Mouse (Mus musculus) heart, adult 2 months (tissue): ENCODE measurements around the gene Acta1.

Experiments
- CTCF ChIP-seq: fragments of 200-600 bp; IDR thresholded peaks from 2 replicates; pipeline ENCODE4 v1.8.1; 2022; ENCODE audit warnings: antibody characterized with exemption, mild to moderate bottlenecking, moderate library complexity
- EP300 ChIP-seq: fragments of 200-500 bp; IDR thresholded peaks from 2 replicates; pipeline ENCODE4 v1.6.1; 2011; ENCODE audit warnings: low read depth, low read length, control low read depth; ENCODE audit not compliant: insufficient read depth
- POLR2A ChIP-seq: fragments of 200-500 bp; IDR thresholded peaks from 2 replicates; pipeline ENCODE4 v1.6.1; 2011; ENCODE audit warnings: mild to moderate bottlenecking, low read depth, low read length, control low read depth; ENCODE audit not compliant: insufficient read depth

GRCm38 (mm10) chr8:123880271-123880670, 14.3 kb downstream of the Acta1 start:
- TF ChIP-seq EP300 (no peak), POLR2A (no peak), CTCF (no peak)
